In the genomic region with DNA sequence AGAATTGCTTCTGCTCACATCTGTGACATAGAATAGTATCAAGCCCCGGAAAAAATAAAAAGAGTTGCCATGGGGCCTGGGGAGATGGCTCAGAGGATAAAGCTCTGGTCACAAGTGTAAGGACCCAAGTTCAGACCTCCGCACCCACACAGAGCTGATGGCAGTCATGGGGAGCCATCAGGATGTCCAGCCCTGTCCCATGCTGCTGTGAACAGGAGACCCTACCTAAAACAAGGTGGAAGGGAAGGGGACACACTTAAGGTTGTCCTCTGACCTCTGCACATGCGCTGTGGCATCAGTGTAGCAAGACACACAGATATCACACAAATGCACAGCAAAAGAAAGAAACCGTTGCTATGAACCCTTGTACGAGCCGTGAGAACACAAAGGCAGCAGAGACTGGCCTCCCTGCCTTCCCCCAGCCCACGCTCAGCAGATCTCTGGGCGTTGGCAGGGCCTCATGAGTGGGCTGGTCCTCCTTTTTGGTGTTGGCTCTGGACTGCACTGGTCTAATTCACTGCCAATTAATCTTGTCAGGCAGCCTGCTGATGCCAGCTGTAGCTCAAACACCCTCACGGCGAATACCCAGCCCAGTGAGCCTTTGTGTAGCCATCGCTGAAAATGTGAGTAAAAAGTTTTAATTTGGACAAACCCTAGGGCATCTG, we compare ENCODE assay signal across 8 mouse cellular contexts. TPM values are rescaled to one million over a fixed set of nuclear protein-coding genes. Genes with fewer than 3 reads are reported as not detected.
DNase-seq lines count a peak whose midpoint lies in the region; ATAC-seq and TF ChIP-seq lines count a peak whose summit lies in the region.

No protein-coding gene starts in this region.

- H3K4me3 ChIP-seq in embryonic fibroblast, embryonic 13.5 days (ENCODE audit: insufficient read depth, low read length): no peak overlapping the region
- no peak overlapping the region for H3K4me3 ChIP-seq in hindbrain, embryonic 12.5 days

- no peaks in the 10 kb centered on the region for H3K27me3 ChIP-seq in hindbrain, embryonic 12.5 days

- H3K9ac ChIP-seq in hindbrain, embryonic 12.5 days: no peak overlapping the region

- no peak overlapping the region for H3K4me2 ChIP-seq in hindbrain, embryonic 12.5 days (replicated peaks)

- H3K27ac ChIP-seq in embryonic fibroblast, embryonic 13.5 days (ENCODE audit: insufficient read depth, low read length): peak overlapping the region; percentile 60
- H3K27ac ChIP-seq in hindbrain, embryonic 12.5 days: no peak overlapping the region

- no peaks in the 10 kb centered on the region for H3K9me3 ChIP-seq in hindbrain, embryonic 12.5 days (replicated peaks)

- peak; percentile 11 to 44 for DNase-seq in adrenal gland, adult (ENCODE audit: inconsistent age in 2 of 2, low spot score in 1 of 2)
- no peak for DNase-seq in adrenal gland, adult 2 months
- peak; percentile 16 for DNase-seq in CD4-positive helper T cell, adult 2 months (ENCODE audit: low read depth, low spot score)
- peak; percentile 84 for DNase-seq in left cerebral cortex, postnatal 4 days
- peak; percentile 17 for DNase-seq in retina, postnatal 7 days (ENCODE audit: low read depth, low spot score)
- no peak for DNase-seq in thymus, postnatal 25 days

- H3K4me1 ChIP-seq in embryonic fibroblast, embryonic 13.5 days (ENCODE audit: control insufficient read depth, insufficient read depth, low read length): peaks cover 5% of the 10 kb centered on the region; the same call in 1 of the 2 replicates
- H3K4me1 ChIP-seq in hindbrain, embryonic 12.5 days: 0 out of 2 replicates have a peak, but pooled peaks cover 3% of the 10 kb centered on the region

- TF ChIP-seq POLR2A in embryonic fibroblast, embryonic 13.5 days (IDR thresholded peaks at IDR 0.05; ENCODE audit: low read depth, low read length): peak; percentile 25; the same call in 1 of the 2 replicates

- intact Hi-C loops in left cerebral cortex, postnatal 4 days (cut with DNase I): no loop called here

- 62% methylated on average over 11 of the region's 11 CpGs for WGBS in hindbrain, embryonic 12.5 days

- ATAC-seq in hindbrain, embryonic 12.5 days (ENCODE audit: low FRiP score): peak; percentile 87

- no peaks in the 10 kb centered on the region for H3K36me3 ChIP-seq in hindbrain, embryonic 12.5 days

- TF ChIP-seq CTCF in embryonic fibroblast, embryonic 13.5 days (IDR thresholded peaks at IDR 0.05; ENCODE audit: borderline replicate concordance, insufficient read depth, low read length): no peak

RNA-seq across cellular contexts. Expression of a gene that starts 33.4 kb away (rescaled TPM):
- 1 to 10 TPM; 1.4 to 3.7 TPM for total RNA-seq in adrenal gland, adult 2 months (2021)
- polyA plus RNA-seq in adrenal gland, adult 2 months (2012; rRNA removed): 2.0 and 3.0 TPM in 2 replicates
- polyA plus RNA-seq in embryonic fibroblast, embryonic 13.5 days (2011; ENCODE audit: insufficient read length, low read depth, missing spikeins): 2.8 and 6.6 TPM in 2 replicates
- 10.7 and 12.0 TPM in 2 replicates for polyA plus RNA-seq in hindbrain, embryonic 12.5 days (2016; fragmentation: Nextera tagmentation; extraction: Ambion mirVana)
- total RNA-seq in left cerebral cortex, postnatal 4 days (2021): 1 to 10 TPM; 7.7 to 8.8 TPM

Comparison
In these comparisons a context has a peak if more than half of its experiments do, and no peak if none do; other contexts are left out.
1. DNase-seq: peak in adrenal gland, adult (2 of 2), CD4-positive helper T cell, adult 2 months (single experiment), left cerebral cortex, postnatal 4 days (single experiment) and retina, postnatal 7 days (single experiment); none in adrenal gland, adult 2 months (single experiment) and thymus, postnatal 25 days (single experiment).